Mouse (Mus musculus) forebrain, embryonic 13.5 days (tissue): Measurements from ENCODE around the gene Rpl22. TPM values are rescaled to one million over a fixed set of nuclear protein-coding genes. Genes with fewer than 3 reads are reported as not detected.
A peak's percentile ranks its signal among the peaks of the same experiment; 100 is the strongest.

Experiments
- ATAC-seq: fragments of 200-750 bp; cut with Nextera tagmentation; 2 replicates; pipeline ENCODE4 v1.8.0; 2017
- H3K27ac ChIP-seq: fragments of 300-500 bp; sonication (generic); 2 replicates; pipeline ENCODE4 v1.5.1; 2015; ENCODE audit warnings: inconsistent platforms, mild to moderate bottlenecking, moderate library complexity
- H3K27me3 ChIP-seq: fragments of 300-500 bp; sonication (generic); 2 replicates; pipeline ENCODE4 v1.6.1; 2015; ENCODE audit warnings: mild to moderate bottlenecking, inconsistent platforms
- H3K36me3 ChIP-seq: fragments of 300-500 bp; sonication (generic); 2 replicates; pipeline ENCODE4 v1.6.1; 2015; ENCODE audit warnings: mild to moderate bottlenecking, inconsistent platforms; ENCODE audit not compliant: poor library complexity, severe bottlenecking
- H3K4me1 ChIP-seq: fragments of 300-500 bp; sonication (generic); 2 replicates; pipeline ENCODE4 v1.6.1; 2015; ENCODE audit warnings: inconsistent platforms
- H3K4me2 ChIP-seq: fragments of 300-500 bp; sonication (generic); 2 replicates; pipeline ENCODE4 v1.6.1; 2015; ENCODE audit warnings: inconsistent platforms, mild to moderate bottlenecking, moderate library complexity
- H3K4me3 ChIP-seq: fragments of 300-500 bp; sonication (generic); 2 replicates; pipeline ENCODE4 v1.5.1; 2015; ENCODE audit warnings: mild to moderate bottlenecking, inconsistent platforms
- H3K9ac ChIP-seq: fragments of 300-500 bp; sonication (generic); 2 replicates; pipeline ENCODE4 v1.6.1; 2015; ENCODE audit warnings: mild to moderate bottlenecking, inconsistent platforms
- H3K9me3 ChIP-seq: fragments of 300-500 bp; sonication (generic); replicated peaks from 2 replicates; pipeline ENCODE4 v1.6.1; 2016; ENCODE audit warnings: inconsistent platforms
- WGBS: fragments of 180-500 bp; shearing (Covaris S2); methylation state at CpG from one replicate; pipeline ENCODE4 v1.1.7; 2015; 5-methylcytosine and 5-hydroxymethylcytosine counted together
- polyA plus RNA-seq: library from polyadenylated mRNA; unstranded; fragments of >200 nt; fragmentation: Nextera tagmentation; extraction: Ambion mirVana; gene quantifications from 2 replicates; pipeline ENCODE4 v1.2.1, GENCODE M21; 2015

The Rpl22 gene
- polyA plus RNA-seq, 1 experiment from 2014 or later, result 331 TPM

DNA sequence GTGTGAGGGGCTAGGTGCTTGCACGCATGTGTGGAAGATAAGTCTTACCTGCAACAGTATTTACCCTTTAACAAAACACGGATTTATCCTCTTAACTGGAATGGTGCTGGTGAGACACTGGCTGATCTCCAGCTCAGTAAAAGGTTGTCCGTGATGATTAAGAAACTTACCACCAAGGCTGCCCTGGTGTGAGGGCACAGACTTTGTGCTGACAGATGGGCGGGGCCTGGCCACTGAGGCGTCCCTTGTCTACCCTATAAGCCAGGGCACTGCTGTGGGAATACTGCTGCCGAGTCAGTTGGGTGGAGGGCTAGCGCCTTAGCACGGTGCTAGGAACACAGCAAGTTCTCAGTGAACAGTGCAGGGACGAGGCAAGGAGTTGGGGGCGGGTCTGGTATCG is 23.5 kb upstream of the Rpl22 start:
- Histone ChIP-seq H3K27ac (no peak overlapping the region), H3K9me3 (no peaks in the 10 kb centered on the region), H3K9ac (no peak overlapping the region), H3K4me2 (no peak overlapping the region), H3K4me3 (no peak overlapping the region), H3K36me3 (peaks cover 67% of the 10 kb centered on the region), H3K27me3 (no peaks in the 10 kb centered on the region), H3K4me1 (peaks cover 15% of the 10 kb centered on the region)
- ATAC-seq, result no peak
- WGBS, result 68% methylated on average over 11 of the region's 11 CpGs

DNA sequence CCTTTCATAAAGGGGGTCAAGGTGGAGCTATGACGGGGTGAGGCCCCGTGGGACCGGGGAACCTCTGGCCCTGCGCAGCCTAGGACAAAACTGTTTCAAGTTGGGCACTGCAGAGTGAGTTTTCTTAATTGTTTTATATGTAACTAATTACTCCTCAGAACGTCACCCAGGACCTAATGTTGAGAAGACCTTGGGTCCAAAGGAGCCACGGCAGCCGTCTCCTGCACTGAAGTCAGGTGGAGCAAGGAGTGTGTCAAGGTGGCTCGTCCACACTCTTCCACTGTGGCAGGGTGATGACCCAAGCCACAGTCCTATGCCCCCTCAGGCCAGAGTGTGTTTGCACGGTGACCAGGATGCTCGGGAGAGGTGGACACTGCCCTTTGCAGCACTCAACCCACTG is 22.4 kb upstream of the Rpl22 start:
- Histone ChIP-seq H3K9ac (no peak overlapping the region), H3K36me3 (peaks cover 70% of the 10 kb centered on the region), H3K27me3 (no peaks in the 10 kb centered on the region), H3K27ac (no peak overlapping the region), H3K4me1 (peaks cover 9% of the 10 kb centered on the region), H3K9me3 (no peaks in the 10 kb centered on the region), H3K4me3 (no peak overlapping the region), H3K4me2 (no peak overlapping the region)
- ATAC-seq, result no peak
- WGBS, result 93% methylated on average over 10 of the region's 10 CpGs

DNA sequence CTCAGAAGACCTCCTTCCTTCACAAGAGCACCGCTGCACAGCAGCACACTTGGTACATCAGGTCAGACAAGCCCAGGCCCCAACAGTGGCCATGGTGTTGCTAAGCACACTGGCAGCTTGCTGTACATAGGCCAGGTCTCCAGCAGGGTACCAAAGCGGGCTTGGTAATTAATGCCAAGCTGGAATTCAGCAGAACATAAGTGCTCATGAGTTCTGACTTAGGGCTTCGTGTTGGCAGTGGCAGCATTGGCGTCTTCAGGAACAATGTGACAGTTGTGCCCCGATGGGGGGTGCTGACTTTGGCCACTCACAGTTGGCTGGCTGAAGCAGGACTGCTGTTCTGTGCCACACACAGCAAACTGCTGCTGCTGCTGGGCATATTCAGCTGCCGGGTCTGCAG is 20.9 kb upstream of the Rpl22 start:
- Histone ChIP-seq H3K9me3 (no peaks in the 10 kb centered on the region), H3K4me2 (no peak overlapping the region), H3K36me3 (peaks cover 74% of the 10 kb centered on the region), H3K27ac (no peak overlapping the region), H3K4me3 (no peak overlapping the region), H3K9ac (no peak overlapping the region), H3K27me3 (peaks cover 2% of the 10 kb centered on the region; the same call in 1 of the 2 replicates), H3K4me1 (no peaks in the 10 kb centered on the region)
- WGBS, result 87% methylated on average over 6 of the region's 6 CpGs
- no peak for ATAC-seq

DNA sequence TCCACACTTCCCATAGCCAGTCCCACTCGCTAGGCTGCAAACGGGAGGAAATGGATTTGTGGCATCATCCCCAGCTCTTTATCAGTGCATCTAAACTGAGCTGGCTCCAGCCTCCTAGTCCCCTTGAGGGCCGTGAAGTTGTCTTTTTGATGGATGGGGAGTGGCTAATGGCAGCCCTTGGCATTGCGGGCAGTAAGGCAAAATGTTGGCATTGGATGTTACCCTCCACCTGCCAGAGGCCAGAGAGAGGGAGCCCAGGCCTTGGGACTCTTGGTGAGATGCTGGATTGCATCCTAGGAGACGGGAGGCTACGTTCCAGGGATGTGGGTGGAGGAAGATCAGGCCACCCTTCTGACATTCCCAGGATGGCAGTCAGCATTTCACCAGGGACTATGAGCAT is 19.6 kb upstream of the Rpl22 start:
- H3K9ac ChIP-seq, result no peak overlapping the region
- no peak overlapping the region for H3K4me2 ChIP-seq
- H3K27me3 ChIP-seq, result peaks cover 15% of the 10 kb centered on the region
- ATAC-seq, result no peak
- H3K27ac ChIP-seq, result no peak overlapping the region
- no peak overlapping the region for H3K4me3 ChIP-seq
- 88% methylated on average over 6 of the region's 6 CpGs for WGBS
- no peaks in the 10 kb centered on the region for H3K4me1 ChIP-seq
- H3K9me3 ChIP-seq, result no peaks in the 10 kb centered on the region
- peaks cover 61% of the 10 kb centered on the region for H3K36me3 ChIP-seq

DNA sequence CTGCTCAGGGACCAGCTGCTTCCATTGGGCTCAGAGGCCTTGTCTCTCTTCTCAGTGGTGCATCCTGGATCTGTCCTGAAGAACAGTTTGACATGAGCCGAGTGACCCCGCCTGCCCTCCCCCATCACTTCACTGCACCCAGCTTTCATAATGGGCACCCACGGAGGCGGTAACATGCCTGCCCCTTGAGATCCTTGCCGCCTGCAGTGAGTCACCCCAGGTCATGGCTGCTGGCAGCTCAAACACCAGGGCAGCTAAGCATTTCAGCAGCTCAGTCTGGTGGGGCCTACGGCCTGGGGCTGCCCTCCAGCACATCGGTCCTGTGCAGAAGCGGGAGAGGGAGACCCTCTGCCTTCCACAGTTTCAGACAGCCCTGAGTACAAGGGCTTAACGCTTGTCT is 18.0 kb upstream of the Rpl22 start:
- no peak for ATAC-seq
- Histone ChIP-seq H3K27me3 (peaks cover 30% of the 10 kb centered on the region), H3K4me1 (peaks cover 5% of the 10 kb centered on the region; the same call in 1 of the 2 replicates), H3K4me2 (no peak overlapping the region), H3K9me3 (no peaks in the 10 kb centered on the region), H3K36me3 (peaks cover 46% of the 10 kb centered on the region), H3K4me3 (no peak overlapping the region), H3K27ac (no peak overlapping the region), H3K9ac (no peak overlapping the region)
- WGBS, result 82% methylated on average over 9 of the region's 9 CpGs

DNA sequence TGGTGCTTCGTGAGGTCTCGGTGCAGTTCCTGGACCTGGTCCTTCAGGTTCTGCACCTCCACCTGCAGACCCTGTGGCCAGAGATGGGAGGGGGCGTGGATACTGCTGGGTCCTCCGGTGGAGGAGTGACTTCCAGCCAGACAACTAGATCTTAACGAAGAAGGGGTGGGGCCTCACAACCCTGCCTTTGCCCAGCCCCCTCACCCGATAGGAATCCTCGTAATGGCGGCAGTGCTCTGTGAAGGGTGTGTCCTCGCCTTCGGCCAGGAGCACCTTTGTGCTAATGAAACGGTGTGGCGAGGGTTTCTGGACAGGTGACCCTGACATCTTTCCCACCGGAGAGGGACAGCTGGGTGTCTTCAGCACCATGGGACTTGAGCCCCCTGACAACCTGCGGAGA is 13.4 kb upstream of the Rpl22 start:
- H3K4me1 ChIP-seq, result peaks cover 19% of the 10 kb centered on the region
- WGBS, result 0% methylated on average over 14 of the region's 14 CpGs
- peaks cover 77% of the 10 kb centered on the region for H3K27me3 ChIP-seq
- H3K9ac ChIP-seq, result no peak overlapping the region
- H3K4me3 ChIP-seq, result 0 out of 2 replicates have a peak overlapping the region, but pooled peaks have one; percentile 34
- no peak overlapping the region for H3K27ac ChIP-seq
- H3K4me2 ChIP-seq, result 0 out of 2 replicates have a peak overlapping the region, but pooled peaks have one; percentile 60
- no peak for ATAC-seq
- no peaks in the 10 kb centered on the region for H3K9me3 ChIP-seq
- H3K36me3 ChIP-seq, result 0 out of 2 replicates have a peak, but pooled peaks cover 10% of the 10 kb centered on the region

DNA sequence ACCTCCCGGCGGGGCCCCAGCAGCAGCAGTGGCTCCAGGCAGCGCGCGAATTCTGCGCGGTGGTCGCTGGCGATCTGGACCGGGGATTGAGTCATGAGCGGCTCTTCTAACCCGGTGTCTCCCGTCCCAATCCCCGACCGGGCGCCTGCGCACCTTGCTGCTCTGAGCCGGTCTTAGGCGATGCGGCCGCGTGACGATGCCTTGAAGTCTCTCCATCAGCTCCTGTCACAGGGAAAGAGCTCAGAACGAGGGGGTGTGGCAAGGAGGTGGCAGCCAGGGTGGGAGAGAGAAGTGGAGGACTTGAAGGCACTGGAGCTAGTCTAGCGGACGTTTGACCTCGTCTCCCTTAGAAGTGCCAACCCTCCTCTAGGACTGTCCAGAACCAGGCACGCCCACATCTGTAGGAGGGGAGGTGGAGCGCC is 12.3 kb upstream of the Rpl22 start:
- peak overlapping the region; percentile 60 for H3K4me2 ChIP-seq
- 0 out of 2 replicates have a peak, but pooled peaks cover 8% of the 10 kb centered on the region for H3K36me3 ChIP-seq
- peak; percentile 57 for ATAC-seq
- peaks cover 87% of the 10 kb centered on the region for H3K27me3 ChIP-seq
- no peak overlapping the region for H3K27ac ChIP-seq
- H3K9me3 ChIP-seq, result no peaks in the 10 kb centered on the region
- peak overlapping the region; percentile 48 for H3K9ac ChIP-seq
- peak overlapping the region; percentile 34 for H3K4me3 ChIP-seq
- 0% methylated on average over 29 of the region's 29 CpGs for WGBS
- H3K4me1 ChIP-seq, result peaks cover 19% of the 10 kb centered on the region

DNA sequence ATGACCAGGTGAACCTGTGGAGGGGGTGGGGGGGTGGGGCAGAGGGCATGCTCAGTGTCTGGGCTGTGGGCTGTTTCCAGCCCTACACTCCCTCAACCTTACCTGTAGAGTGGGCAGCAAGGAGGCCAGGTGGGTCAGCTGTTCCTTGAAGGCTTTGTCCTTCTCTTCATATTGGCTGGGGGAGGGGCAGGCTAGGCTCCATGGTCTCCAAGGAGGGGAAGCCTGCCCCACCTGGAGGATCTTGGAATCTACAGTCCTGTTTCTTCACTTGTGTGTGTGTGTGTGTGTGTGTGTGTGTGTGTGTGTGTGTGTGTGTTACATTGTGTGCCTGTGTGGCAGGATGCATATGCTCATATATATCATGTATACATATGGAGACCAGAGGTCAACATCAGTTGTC is 11.6 kb upstream of the Rpl22 start:
- Histone ChIP-seq H3K4me2 (peak overlapping the region; percentile 60; the same call in 1 of the 2 replicates), H3K4me1 (peaks cover 19% of the 10 kb centered on the region), H3K9me3 (no peaks in the 10 kb centered on the region), H3K9ac (no peak overlapping the region), H3K27ac (no peak overlapping the region), H3K4me3 (no peak overlapping the region), H3K27me3 (peaks cover 94% of the 10 kb centered on the region), H3K36me3 (0 out of 2 replicates have a peak, but pooled peaks cover 1% of the 10 kb centered on the region)
- 0 out of 2 replicates have a peak, but pooled peaks have one; percentile 32 for ATAC-seq

DNA sequence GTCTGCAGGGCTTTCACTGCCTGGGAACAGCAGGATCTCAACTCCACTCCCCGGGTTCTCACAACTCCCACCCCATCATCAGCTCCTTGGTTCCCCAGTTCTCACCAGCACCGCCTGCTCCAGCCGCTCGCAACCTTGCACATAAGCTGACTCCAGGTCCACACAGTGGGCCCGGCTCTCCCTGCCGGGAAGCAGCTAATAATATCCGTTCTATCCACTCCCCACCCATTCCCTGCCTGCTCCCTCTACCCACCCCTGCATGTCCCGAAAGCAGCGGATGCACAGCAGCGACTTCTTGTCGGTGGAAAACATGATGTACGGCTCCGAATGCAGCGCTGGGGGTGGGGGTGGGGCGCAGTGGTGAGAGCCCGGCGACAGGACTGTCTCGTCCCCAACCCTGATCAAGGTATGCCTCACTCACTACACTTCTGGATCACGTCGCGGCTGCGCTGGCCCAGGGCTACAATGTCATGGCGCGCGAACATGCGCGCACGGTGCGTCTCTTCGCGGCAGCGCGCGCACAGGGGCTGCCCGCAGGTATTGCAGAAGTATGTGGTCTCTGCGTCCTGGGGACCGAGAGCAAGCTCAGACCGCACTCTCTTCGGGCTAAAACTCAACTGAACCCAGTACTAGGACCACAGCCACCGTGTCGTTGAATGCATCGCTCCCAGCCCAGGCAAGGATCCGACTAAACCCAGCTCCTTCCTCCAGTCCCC is 9.9 kb upstream of the Rpl22 start:
- ATAC-seq, result no peak
- Histone ChIP-seq H3K4me2 (peak overlapping the region; percentile 54), H3K27ac (no peak overlapping the region), H3K27me3 (peaks cover 88% of the 10 kb centered on the region), H3K4me1 (peaks cover 19% of the 10 kb centered on the region), H3K9ac (peak overlapping the region; percentile 16; the same call in 1 of the 2 replicates), H3K4me3 (peak overlapping the region; percentile 34), H3K36me3 (no peaks in the 10 kb centered on the region), H3K9me3 (no peaks in the 10 kb centered on the region)
- WGBS, result 1% methylated on average over 43 of the region's 43 CpGs

DNA sequence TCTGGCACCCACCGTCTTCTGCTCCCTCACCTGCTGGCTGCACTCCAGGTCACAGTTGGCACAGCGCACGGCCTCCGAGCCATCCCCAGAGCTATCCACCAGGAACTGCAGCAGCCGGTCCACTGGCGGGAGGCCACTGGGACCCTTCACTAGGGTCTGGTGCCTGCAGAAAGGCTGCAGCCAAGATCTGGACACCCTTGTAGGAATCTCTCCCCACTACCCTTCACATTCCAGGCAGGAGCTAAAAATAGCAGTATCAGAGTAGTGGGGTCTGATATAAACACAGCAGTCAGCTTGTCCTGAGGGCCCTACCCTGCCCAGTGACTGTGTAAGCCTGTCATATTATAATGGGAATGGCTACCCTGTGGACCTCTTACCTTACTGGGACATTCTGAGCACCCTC is 7.9 kb upstream of the Rpl22 start:
- WGBS, result 80% methylated on average over 6 of the region's 6 CpGs
- Histone ChIP-seq H3K9me3 (no peaks in the 10 kb centered on the region), H3K4me2 (no peak overlapping the region), H3K4me1 (peaks cover 14% of the 10 kb centered on the region), H3K27me3 (peaks cover 75% of the 10 kb centered on the region), H3K27ac (no peak overlapping the region), H3K9ac (0 out of 2 replicates have a peak overlapping the region, but pooled peaks have one; percentile 27), H3K4me3 (no peak overlapping the region), H3K36me3 (no peaks in the 10 kb centered on the region)
- ATAC-seq, result no peak

DNA sequence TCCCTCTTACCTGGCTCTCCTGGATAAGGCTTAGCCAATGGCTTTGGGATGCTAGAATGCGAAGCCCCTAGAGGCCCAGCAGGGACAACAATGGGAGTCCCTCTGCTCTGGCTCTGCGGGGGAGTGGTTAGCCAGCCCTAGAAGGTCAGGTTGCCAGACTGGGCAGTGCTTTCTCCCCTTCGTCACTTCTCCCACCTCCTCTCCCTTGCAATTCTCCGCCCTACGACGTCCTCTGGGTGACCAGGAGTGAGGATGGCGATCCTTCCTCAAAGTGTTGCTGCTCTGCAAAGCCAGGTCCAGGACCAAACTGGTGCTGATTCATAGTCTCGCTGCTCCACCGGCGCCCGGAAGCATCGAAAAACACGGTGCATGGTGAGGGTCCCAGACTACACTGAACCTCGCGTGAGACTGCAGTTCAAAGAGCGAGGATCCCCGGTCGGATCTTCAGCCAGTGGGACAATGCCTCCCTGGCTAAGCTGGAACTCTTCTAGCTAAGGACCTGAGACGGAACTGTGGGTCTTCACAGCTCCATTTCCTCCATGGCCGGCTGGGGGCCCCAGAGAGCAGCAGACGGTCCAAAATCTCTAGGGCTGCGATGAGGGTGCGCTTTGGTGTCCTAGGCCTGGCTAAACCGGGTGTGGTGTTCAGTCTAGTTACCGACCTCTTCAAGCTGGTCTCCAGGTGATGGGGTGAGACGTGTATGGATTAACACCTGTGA is 6.9 kb upstream of the Rpl22 start, which contains the start of gene Rnf207:
TSS of gene Rnf207 (minus strand) at position 477 of the 718 bp plus-strand sequence.
- Histone ChIP-seq H3K27me3 (peaks cover 64% of the 10 kb centered on the region), H3K9ac (peak within 1 kb of the TSS; percentile 27; the same call in 1 of the 2 replicates), H3K36me3 (no peaks in the 10 kb centered on the region), H3K9me3 (no peaks in the 10 kb centered on the region), H3K4me3 (peak within 1 kb of the TSS; percentile 3; the same call in 1 of the 2 replicates), H3K27ac (no peak within 1 kb of the TSS), H3K4me1 (peaks cover 3% of the 10 kb centered on the region), H3K4me2 (peak within 1 kb of the TSS; percentile 42)
- WGBS, result 4% methylated on average over 26 of the region's 26 CpGs
- no peak; the same call in 1 of the 2 replicates for ATAC-seq

DNA sequence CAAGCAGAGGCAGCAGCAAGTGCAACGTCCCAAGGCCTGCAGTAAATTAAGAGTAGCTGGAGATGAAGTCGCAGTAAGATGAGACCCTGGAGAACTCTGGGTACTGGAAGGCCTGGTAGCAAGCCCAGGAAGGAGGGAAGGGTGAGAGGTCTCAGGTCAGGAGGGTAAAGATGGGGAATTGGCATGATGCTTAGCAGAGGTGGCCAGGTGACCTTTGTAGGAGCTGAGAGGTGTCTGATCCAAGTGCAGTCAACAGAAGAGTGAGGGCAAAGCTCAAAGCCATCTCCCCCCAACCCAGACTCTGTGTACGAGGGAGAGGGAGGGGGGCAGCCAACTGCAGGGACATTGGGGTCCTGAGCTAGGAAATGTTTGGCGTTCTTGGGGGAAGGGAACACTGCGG is 4.1 kb upstream of the Rpl22 start:
- Histone ChIP-seq H3K9me3 (no peaks in the 10 kb centered on the region), H3K4me1 (peaks cover 2% of the 10 kb centered on the region), H3K27ac (no peak overlapping the region), H3K4me3 (no peak overlapping the region), H3K9ac (no peak overlapping the region), H3K27me3 (peaks cover 36% of the 10 kb centered on the region), H3K36me3 (no peaks in the 10 kb centered on the region), H3K4me2 (no peak overlapping the region)
- WGBS, result 64% methylated on average over 5 of the region's 5 CpGs
- ATAC-seq, result no peak
